Mouse (Mus musculus) limb, embryonic 14.5 days (tissue): ENCODE measurements around the gene Tmem38b. TPM values are rescaled to one million over a fixed set of nuclear protein-coding genes. Genes with fewer than 3 reads are reported as not detected.

Experiments
- ATAC-seq: fragments of 200-750 bp; cut with Nextera tagmentation; 2 replicates; pipeline ENCODE4 v1.8.0; 2017; ENCODE audit warnings: low read depth, moderate number of reproducible peaks, moderate TSS enrichment; ENCODE audit not compliant: low FRiP score
- DNase-seq: peaks from one replicate; pipeline ENCODE4 v3.0.0-alpha.2; 2015; ENCODE audit warnings: low spot score
- H3K27ac ChIP-seq: fragments of 300-500 bp; sonication (generic); replicated peaks from 2 replicates; pipeline ENCODE4 v1.5.1; 2014; ENCODE audit warnings: low read depth, mild to moderate bottlenecking, low read length, moderate library complexity, mixed read lengths
- H3K27me3 ChIP-seq: fragments of 300-500 bp; sonication (generic); 2 replicates; pipeline ENCODE4 v1.6.1; 2014; ENCODE audit warnings: low read length, mixed read lengths; ENCODE audit not compliant: control insufficient read depth, insufficient read depth
- H3K36me3 ChIP-seq: fragments of 300-500 bp; sonication (generic); 2 replicates; pipeline ENCODE4 v1.6.1; 2014; ENCODE audit warnings: mild to moderate bottlenecking, low read length, moderate library complexity, mixed read lengths; ENCODE audit not compliant: control insufficient read depth, insufficient read depth
- H3K4me1 ChIP-seq: fragments of 300-500 bp; sonication (generic); 2 replicates; pipeline ENCODE4 v1.6.1; 2014; ENCODE audit warnings: antibody characterized with exemption, low read length, mixed read lengths; ENCODE audit not compliant: control insufficient read depth, insufficient read depth
- H3K4me2 ChIP-seq: fragments of 300-500 bp; sonication (generic); replicated peaks from 2 replicates; pipeline ENCODE4 v1.6.1; 2014; ENCODE audit warnings: low read depth, mild to moderate bottlenecking, low read length, moderate library complexity; ENCODE audit not compliant: severe bottlenecking
- H3K4me3 ChIP-seq: fragments of 300-500 bp; sonication (generic); replicated peaks from 2 replicates; pipeline ENCODE4 v1.5.1; 2014; ENCODE audit warnings: low read length
- H3K9ac ChIP-seq: fragments of 300-500 bp; sonication (generic); 2 replicates; pipeline ENCODE4 v1.6.1; 2014; ENCODE audit warnings: mild to moderate bottlenecking, low read depth, low read length, moderate library complexity; ENCODE audit not compliant: severe bottlenecking
- H3K9me3 ChIP-seq: fragments of 300-500 bp; sonication (generic); 2 replicates; pipeline ENCODE4 v1.6.1; 2016; ENCODE audit warnings: low read length; ENCODE audit not compliant: control insufficient read depth
- POLR2A ChIP-seq: fragments of 200-500 bp; IDR thresholded peaks from 2 replicates; pipeline ENCODE4 v1.8.0; 2012; ENCODE audit warnings: inconsistent platforms, mild to moderate bottlenecking, moderate library complexity, borderline replicate concordance; ENCODE audit not compliant: insufficient read depth, insufficient read length; ENCODE audit errors: extremely low read depth
- WGBS: fragments of 180-500 bp; shearing (Covaris S2); extraction: QIAGEN DNeasy Blood & Tissue Kit; methylation state at CpG from one replicate; pipeline ENCODE4 v1.1.7; 2014; 5-methylcytosine and 5-hydroxymethylcytosine counted together
- polyA plus RNA-seq, 2 experiments: library from polyadenylated mRNA; depleted of rRNA in 1 of 2; stranded (reverse) in 1 of 2; unstranded in 1 of 2; fragments of >200 nt; fragmentation: Nextera tagmentation in 1 of 2; extraction: Ambion mirVana in 1 of 2; gene quantifications; 2 replicates each; pipeline versions ENCODE4 v1.2.1 to v1.2.3; 2012 to 2014

Gene Tmem38b
- polyA plus RNA-seq, 2 experiments = 8.0 to 12.6 TPM

DNA sequence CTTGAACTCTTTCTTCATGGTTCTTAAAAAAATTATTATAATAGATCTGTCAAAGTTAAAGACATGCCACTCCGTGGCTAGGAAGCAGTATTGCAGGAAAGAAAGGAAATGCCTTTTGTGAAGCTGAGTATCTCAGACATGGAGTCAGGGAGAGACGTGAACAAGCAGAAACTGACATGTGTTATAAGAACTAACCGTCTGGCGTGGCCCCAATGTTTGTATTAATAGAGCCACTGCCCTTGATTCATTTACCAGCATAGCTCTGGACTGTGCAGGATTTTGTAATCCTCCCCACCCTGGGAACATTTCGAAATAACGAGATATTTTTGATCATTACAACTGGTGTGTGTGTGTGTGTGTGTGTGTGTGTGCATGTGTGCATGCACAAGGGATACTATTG lies 2.1 kb upstream of the Tmem38b start:
- Histone ChIP-seq H3K27me3 (no peaks in the 10 kb centered on the region), H3K36me3 (no peaks in the 10 kb centered on the region), H3K9me3 (no peaks in the 10 kb centered on the region), H3K4me1 (peaks cover 8% of the 10 kb centered on the region; the same call in 1 of the 2 replicates), H3K4me3 (no peak overlapping the region), H3K27ac (no peak overlapping the region), H3K4me2 (no peak overlapping the region), H3K9ac (no peak overlapping the region)
- TF ChIP-seq POLR2A = no peak
- 51% methylated on average over 6 of the region's 6 CpGs for WGBS
- ATAC-seq (no peak), DNase-seq (no peak)

DNA sequence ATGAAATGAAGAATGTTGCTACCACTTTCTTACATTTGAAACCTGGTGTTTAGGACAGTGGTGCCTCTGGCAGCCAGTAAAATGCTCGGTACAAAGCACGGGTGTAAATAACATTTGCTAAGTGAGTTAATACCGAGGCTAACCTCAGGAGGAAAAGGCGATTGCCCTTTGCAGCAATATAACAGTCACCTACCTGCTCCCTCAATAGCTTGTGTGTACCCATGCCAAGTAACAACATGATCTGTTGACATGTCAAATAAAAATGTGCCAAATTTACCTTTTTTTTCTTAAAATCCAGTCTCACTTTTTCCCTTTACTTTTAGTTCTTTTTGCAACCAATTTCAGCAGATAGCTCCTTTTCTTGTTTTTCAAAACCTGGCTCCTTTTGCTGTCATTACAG lies 1.0 kb upstream of the Tmem38b start:
- no peaks in the 10 kb centered on the region for H3K36me3 ChIP-seq
- H3K9me3 ChIP-seq = no peaks in the 10 kb centered on the region
- H3K27ac ChIP-seq = no peak overlapping the region
- no peak overlapping the region for H3K9ac ChIP-seq
- no peak overlapping the region for H3K4me2 ChIP-seq
- no peak for TF ChIP-seq POLR2A
- peaks cover 8% of the 10 kb centered on the region; the same call in 1 of the 2 replicates for H3K4me1 ChIP-seq
- no peaks in the 10 kb centered on the region for H3K27me3 ChIP-seq
- ATAC-seq (no peak), DNase-seq (no peak)
- WGBS = 33% methylated on average over 4 of the region's 4 CpGs
- H3K4me3 ChIP-seq = no peak overlapping the region

DNA sequence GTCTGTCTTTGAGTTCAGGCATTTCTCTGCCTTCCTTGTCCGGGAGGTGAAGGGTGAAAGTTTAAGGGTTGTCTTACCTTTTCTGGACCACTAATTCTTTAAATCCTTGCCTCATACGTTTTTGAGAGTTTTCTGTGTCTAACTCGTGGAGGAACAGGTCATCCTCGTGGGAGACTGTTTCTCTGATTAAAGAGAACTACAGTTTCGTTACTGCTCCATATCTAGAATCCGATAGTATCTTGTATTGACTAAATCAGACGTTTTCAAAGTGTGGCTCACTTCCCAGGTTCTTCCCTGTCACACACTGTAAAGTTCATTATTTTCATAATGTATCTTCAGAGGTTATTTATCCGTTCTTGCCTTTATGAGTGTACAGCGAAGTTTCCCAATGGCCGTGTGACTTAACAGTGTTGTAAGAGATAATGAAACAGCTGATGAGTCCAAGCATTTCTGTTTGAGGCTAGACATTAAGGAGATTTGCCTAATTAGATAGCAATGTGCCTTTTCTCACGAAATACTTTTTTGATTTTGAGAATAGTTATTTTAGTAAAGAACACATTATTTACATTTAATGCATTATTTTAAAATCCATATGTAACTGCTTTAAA lies 900 bp downstream of the Tmem38b start:
- Histone ChIP-seq H3K9ac (peak overlapping the region; percentile 72; the same call in 1 of the 2 replicates), H3K9me3 (no peaks in the 10 kb centered on the region), H3K4me1 (peaks cover 8% of the 10 kb centered on the region; the same call in 1 of the 2 replicates), H3K36me3 (no peaks in the 10 kb centered on the region), H3K4me2 (peak overlapping the region; percentile 73), H3K4me3 (peak overlapping the region; percentile 83), H3K27ac (no peak overlapping the region), H3K27me3 (no peaks in the 10 kb centered on the region)
- DNase-seq (no peak), ATAC-seq (no peak)
- WGBS = 16% methylated on average over 11 of the region's 11 CpGs
- no peak for TF ChIP-seq POLR2A

DNA sequence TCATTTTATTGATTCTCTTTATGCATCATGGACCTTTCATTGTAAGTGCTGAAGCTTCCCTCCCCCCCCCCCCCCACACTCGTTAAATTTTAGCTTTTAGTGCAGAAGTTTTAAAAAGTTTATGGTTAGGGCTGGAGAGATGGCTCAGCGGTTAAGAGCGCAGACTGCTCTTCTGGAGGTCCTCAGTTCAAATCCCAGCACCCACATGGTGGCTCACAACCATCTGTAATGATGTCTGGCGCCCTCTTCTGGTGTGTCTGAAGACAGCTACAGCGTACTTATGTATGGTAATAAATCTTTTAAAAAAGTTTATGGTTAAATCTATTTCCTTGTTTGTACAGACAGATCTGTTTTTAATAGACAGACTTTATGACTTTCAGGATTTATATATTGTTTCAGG lies 2.0 kb downstream of the Tmem38b start:
- no peaks in the 10 kb centered on the region for H3K27me3 ChIP-seq
- H3K4me3 ChIP-seq = no peak overlapping the region
- TF ChIP-seq POLR2A = no peak
- no peak for ATAC-seq
- no peak overlapping the region for H3K27ac ChIP-seq
- no peak overlapping the region for H3K4me2 ChIP-seq
- 71% methylated on average over 5 of the region's 5 CpGs for WGBS
- H3K9ac ChIP-seq = no peak overlapping the region
- H3K36me3 ChIP-seq = no peaks in the 10 kb centered on the region
- H3K4me1 ChIP-seq = peaks cover 8% of the 10 kb centered on the region; the same call in 1 of the 2 replicates
- DNase-seq = no peak
- no peaks in the 10 kb centered on the region for H3K9me3 ChIP-seq

DNA sequence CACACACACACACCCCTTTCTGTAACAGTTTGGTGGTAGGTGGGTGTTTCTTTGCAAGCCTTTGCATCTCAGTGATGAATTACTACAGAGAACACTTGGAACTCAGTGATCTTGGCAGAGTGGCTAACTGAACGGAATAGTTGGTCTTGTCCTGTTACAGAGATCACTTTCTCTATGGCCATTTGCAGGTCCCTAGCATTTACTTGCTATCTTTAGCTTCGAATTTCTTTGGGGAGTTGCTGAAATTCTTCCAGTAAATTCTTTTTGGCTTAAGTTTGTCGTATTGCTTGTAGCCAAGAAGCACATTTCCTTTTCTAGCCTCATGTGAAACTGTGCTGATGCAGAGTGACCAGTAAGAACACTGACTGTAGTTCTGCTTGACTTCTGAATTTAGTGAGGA lies 3.1 kb downstream of the Tmem38b start:
- Histone ChIP-seq H3K27me3 (no peaks in the 10 kb centered on the region), H3K9ac (no peak overlapping the region), H3K36me3 (no peaks in the 10 kb centered on the region), H3K4me1 (peaks cover 8% of the 10 kb centered on the region; the same call in 1 of the 2 replicates), H3K4me3 (no peak overlapping the region), H3K4me2 (no peak overlapping the region), H3K9me3 (no peaks in the 10 kb centered on the region), H3K27ac (no peak overlapping the region)
- ATAC-seq (no peak), DNase-seq (no peak)
- no peak for TF ChIP-seq POLR2A
- WGBS = 82% methylated on average over 3 of the region's 3 CpGs
